Mouse (Mus musculus): ENCODE measurements at regions not wholly inside any gene's neighbourhood (a gene's known extent, or its start where the extent isn't known, plus 50 kb on each side); places are given as distances from the start of the nearest gene placed in this dataset.

DNA sequence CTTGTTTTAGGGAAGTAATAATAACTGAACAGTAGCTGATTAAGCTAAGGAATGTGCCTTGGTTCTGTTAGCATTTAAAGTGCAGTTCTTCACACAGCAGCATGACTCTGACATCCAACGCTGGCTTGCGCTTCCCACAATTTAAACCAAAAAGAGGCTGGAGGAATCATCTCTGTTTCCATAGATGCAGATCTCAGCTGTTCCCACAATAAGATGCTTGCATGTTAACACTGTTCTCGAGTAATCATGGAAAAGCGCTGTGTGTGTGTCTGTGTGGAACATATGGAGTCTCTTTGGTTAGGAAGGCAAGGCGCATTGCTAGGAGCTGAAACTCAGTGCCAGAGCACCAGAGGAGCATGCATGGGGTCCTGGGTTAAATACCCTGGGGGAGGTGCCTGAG lies 56.7 kb upstream of the Nudt7 start:
- Histone ChIP-seq H3K27ac (no peak overlapping the region), H3K4me3 (no peak overlapping the region), H3K36me3 (no peaks in the 10 kb centered on the region), H3K9me3 (replicated peaks) (no peaks in the 10 kb centered on the region), H3K4me1 (no peaks in the 10 kb centered on the region), H3K27me3 (ENCODE audit: low read depth, poor library complexity, severe bottlenecking) (0 out of 2 replicates have a peak, but pooled peaks cover under 1% of the 10 kb centered on the region)
- no peak for DNase-seq (ENCODE audit: low spot score)
- 92% methylated on average over 5 of the region's 5 CpGs for WGBS

DNA sequence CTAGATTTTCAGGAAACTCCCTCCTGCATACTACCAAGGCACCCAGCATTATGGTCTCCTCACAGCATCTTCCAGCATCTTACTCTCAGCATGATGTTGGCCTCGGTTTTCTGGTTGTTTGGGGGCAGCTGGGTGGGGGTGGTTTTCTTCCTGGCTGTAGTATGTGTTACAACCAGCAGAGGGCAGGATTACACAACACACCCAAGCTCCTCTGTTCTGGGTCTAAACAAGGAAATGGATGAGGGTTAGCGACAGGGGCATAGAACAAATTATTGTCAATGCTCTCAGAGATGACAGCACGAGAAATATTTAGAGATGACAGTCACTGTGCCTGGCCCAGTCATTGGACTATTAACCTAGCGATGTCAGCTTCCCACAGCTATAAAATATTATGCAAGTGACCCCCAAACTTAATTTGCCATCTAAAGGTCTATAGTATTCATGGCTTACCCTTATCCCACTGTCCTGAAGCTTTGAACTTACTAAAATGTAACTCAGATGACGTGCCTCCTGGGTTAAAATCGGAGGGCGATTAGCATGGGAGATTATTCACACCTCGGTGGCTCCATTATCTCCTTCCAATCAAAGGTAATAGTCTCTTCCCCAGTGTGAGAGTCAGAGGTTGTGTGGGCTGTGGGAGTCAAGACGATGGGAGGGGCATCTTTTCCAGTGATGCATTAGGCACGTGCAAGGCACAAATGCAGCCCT lies 52.2 kb upstream of the Nudt7 start:
- Histone ChIP-seq H3K27ac (no peak overlapping the region), H3K4me1 (no peaks in the 10 kb centered on the region), H3K9me3 (replicated peaks) (no peaks in the 10 kb centered on the region), H3K36me3 (no peaks in the 10 kb centered on the region), H3K4me3 (no peak overlapping the region), H3K27me3 (ENCODE audit: low read depth, poor library complexity, severe bottlenecking) (0 out of 2 replicates have a peak, but pooled peaks cover 6% of the 10 kb centered on the region)
- DNase-seq (ENCODE audit: low spot score) = peak; percentile 69
- WGBS = 19% methylated on average over 10 of the region's 10 CpGs

GRCm38 (mm10) chr8:114081757-114082059 lies 51.6 kb upstream of the Nudt7 start:
- Histone ChIP-seq H3K36me3 (no peaks in the 10 kb centered on the region), H3K27me3 (ENCODE audit: low read depth, poor library complexity, severe bottlenecking) (0 out of 2 replicates have a peak, but pooled peaks cover 6% of the 10 kb centered on the region), H3K4me1 (no peaks in the 10 kb centered on the region), H3K9me3 (replicated peaks) (no peaks in the 10 kb centered on the region), H3K27ac (no peak overlapping the region), H3K4me3 (no peak overlapping the region)
- DNase-seq (ENCODE audit: low spot score) = no peak
- 68% methylated on average over 3 of the region's 3 CpGs for WGBS
